Mouse (Mus musculus): ENCODE measurements around the gene Pip5k1a.
"Not testable (repeated sequence)": the region's sequence is repeated elsewhere in the genome, so short reads cannot be mapped to it uniquely, and the experiment has no call there.

Pip5k1a gene

DNA sequence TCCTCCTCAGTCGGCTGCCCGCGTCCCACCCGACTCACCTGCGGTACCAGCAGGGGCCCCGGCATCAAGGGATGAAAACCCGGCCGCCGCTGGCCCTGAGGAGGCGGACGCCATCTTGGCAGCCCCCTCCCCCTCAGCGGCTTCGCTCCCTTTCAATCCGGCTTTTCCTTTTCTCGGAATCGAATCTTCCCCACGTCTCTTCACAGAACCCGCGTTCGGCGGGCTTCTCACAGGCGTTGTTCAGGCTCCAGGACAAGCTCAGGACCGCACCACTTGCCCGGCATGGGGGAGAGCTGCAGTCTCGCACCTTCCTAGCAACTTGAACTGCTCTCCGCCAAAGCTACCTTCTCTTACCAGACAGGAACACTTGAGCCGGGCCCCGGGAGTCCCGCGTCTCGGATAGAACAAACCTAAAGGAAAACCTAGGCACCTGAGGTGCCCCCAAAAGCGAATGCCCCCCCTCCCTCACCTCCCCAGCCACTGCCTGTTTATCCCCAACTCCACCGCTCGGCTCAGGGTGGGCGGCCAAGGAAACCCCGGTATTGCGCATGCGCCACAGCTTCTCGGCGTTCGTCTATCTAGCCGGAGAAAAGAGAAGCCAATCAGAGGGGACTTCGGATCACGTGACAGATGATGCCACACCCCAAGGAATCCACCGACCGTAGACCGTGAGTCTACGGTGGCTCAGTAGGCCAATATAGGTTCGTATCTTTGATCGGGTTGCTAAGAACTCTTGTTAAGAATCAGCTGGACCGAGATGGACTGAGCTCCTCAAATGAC is at the start of gene Pip5k1a:
Pip5k1a (minus strand) TSS at position 593 of the 780 bp plus-strand sequence.
- DNase-seq (ENCODE audit: low spot score in 2 of 2) = peak; percentile 95 to 96

DNA sequence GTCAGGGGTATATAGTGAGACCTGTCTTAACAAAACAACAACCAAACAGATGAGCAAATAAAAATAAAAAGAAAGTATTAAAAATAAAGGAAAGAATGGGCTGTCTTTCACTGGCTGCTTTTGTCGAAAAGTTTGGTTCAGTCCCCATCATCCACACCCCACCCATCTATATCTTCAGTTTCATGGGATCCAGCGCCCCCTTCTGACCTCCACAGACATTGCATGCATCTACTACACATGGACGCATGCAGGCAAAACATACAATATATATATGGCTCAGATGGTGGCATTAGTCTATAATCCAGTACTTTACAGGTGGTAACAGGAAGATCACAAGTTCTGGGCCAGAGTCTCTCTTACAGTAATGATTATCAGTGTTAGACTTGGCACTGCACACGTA is 47.1 kb upstream of the Pip5k1a start:
- DNase-seq (ENCODE audit: low spot score in 2 of 2) = peak; percentile 63 to 78

DNA sequence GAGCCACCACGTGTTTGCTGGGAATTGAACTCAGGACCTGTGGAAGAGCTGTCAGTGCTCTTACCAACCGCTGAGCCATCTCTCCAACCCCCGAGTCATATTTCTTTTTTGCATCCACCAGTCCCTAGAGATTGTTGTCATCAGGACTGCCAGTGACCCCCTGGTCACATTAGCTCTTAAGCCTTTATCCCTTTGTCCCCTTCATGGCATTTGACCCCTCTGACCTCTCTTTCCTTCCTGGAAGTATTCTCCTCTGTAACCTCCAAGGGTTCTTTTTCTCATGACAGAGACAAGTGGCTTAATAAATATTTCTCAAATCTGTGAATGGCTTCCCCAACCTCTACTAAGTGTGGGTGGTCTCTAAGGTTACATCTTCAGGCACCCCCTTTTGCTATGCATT is 41.2 kb upstream of the Pip5k1a start:
- no peak for DNase-seq (ENCODE audit: low spot score in 2 of 2)

DNA sequence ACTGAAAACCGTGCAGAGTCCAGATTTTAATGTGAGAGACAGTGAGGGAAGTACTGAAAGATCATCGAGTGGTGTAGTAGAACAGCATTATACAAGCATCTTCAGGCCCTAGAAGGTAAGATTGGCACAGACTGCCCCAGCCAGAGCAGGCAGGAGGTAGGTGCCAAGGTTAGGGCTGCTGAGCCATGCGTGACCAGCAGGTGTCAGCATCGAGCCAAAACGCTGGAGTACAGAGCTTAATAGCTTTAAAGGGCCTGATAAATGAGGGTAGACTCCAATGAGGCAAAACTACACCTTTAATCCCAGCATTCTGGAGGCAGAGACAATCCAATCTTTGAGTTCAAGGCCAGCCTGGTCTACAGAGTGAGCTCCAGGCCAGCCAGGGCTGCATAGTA is 35.9 kb upstream of the Pip5k1a start:
- peak; percentile 84 to 90 for DNase-seq (ENCODE audit: low spot score in 2 of 2)

- DNase-seq (ENCODE audit: low spot score in 2 of 2) = peak; percentile 60 to 67
These were observed 35.4 kb upstream of the Pip5k1a start, which contains the start of gene Tnfaip8l2 for GRCm38 (mm10) chr3:95141952-95142616. Tnfaip8l2 (minus strand) TSS chr3:95142360.

DNA sequence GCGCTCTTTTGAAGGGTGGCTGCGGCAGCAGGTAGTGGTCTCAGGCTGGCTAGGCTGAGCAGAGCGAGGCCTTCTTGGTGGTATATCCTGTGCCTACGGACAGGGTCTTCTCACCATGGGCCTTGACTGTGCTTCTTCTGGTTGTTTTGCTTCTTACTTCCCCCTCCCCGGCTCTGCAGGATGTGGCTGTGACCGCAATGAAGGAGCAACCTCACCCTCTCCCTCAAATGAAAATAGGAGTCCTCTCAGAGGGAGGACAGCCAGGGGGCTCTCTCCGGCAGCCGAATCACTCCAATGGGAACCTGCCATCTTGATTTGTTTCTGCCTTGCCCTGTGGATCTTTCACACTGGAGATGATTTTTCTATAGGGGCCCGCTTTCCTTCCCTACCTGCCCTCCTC is 34.7 kb upstream of the Pip5k1a start:
- peak; percentile 65 to 75 for DNase-seq (ENCODE audit: low spot score in 2 of 2)

DNA sequence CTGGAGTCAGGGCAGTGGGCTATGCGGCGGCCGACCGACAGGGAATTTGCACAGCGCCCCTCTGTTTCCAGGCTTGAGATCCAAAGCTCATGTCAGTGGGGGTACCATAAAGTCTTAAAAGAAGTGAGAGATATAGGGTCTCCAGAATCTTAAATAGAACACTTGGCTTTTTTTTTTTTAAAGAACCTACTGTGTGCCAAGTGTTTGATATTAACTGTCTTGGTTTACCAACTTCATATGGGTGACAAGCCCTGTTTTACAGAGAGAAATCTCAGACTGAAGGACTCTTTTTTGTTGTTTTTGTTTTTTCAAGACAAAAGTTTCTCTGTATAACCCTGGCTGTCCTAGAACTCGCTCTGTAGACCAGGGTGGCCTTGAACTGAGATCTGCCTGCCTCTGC is 34.1 kb upstream of the Pip5k1a start:
- DNase-seq (ENCODE audit: low spot score in 2 of 2) = no peak

- DNase-seq (ENCODE audit: low spot score in 2 of 2) = peak in 1 of 2 experiments; percentile 34
These were observed 33.5 kb upstream of the Pip5k1a start for GRCm38 (mm10) chr3:95140289-95140595.

- DNase-seq (ENCODE audit: low spot score in 2 of 2) = no peak
These were observed 33.0 kb upstream of the Pip5k1a start for GRCm38 (mm10) chr3:95139586-95140288.

GRCm38 (mm10) chr3:95136336-95136735 is 29.6 kb upstream of the Pip5k1a start:
- DNase-seq (ENCODE audit: low spot score in 2 of 2) = peak in 1 of 2 experiments; percentile 53

GRCm38 (mm10) chr3:95135433-95136052 is 28.8 kb upstream of the Pip5k1a start:
- peak; percentile 74 to 78 for DNase-seq (ENCODE audit: low spot score in 2 of 2)

GRCm38 (mm10) chr3:95135023-95135422 is 28.3 kb upstream of the Pip5k1a start:
- DNase-seq (ENCODE audit: low spot score in 2 of 2) = peak in 1 of 2 experiments; percentile 16

- DNase-seq (ENCODE audit: low spot score in 2 of 2) = not testable (repeated sequence)
These were observed 27.4 kb upstream of the Pip5k1a start for GRCm38 (mm10) chr3:95134133-95134532.

GRCm38 (mm10) chr3:95133680-95134101 is 27.0 kb upstream of the Pip5k1a start, which contains the start of the genes Scnm1 and Lysmd1:
Scnm1 (minus strand) TSS chr3:95134011.
Lysmd1 (plus strand) TSS chr3:95134088.
- DNase-seq (ENCODE audit: low spot score in 2 of 2) = peak; percentile 87 to 91

- DNase-seq (ENCODE audit: low spot score in 2 of 2) = no peak
These were observed 26.4 kb upstream of the Pip5k1a start for GRCm38 (mm10) chr3:95133176-95133575.

DNA sequence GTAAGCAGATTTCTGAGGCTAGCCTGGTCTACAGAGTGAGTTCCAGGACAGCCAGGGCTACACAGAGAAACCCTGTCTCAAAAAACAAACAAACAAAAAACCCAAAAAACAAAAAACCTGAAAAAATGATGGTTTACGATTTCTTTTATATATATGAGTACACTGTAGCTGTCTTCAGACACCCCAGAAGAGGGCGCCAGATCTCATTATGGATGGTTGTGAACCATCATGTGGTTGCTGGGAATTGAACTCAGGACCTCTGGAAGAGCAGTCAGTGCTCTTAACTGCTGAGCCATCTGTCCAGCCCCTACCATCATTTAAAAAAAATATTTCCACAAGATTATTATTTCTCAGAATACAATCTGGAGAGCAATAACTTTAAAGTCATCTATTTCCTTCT is 25.7 kb upstream of the Pip5k1a start:
- DNase-seq (ENCODE audit: low spot score in 2 of 2) = not testable (repeated sequence)

DNA sequence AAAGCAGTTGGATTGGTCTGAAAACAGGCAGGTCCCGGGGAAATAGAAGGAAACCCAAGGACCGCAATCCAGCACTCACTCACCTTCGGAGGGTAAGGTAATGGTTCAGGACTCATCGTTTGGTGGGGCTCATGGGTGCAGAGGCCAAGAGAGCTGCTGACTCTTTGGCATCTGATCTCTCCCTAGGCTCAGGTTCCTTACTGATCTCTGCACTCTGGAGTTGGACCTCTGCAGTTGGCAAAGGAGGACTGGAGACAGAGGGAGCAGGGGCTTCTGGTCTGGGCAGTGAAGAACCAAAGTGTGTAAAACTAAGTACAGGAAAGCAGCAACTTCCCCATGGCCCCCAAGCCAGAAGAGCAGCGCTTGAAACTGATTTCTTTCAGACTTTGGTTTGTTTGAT is 23.4 kb upstream of the Pip5k1a start:
- no peak for DNase-seq (ENCODE audit: low spot score in 2 of 2)

- no peak for DNase-seq (ENCODE audit: low spot score in 2 of 2)
These were observed 22.5 kb upstream of the Pip5k1a start for GRCm38 (mm10) chr3:95129226-95129651.

- no peak for DNase-seq (ENCODE audit: low spot score in 2 of 2)
These were observed 18.2 kb upstream of the Pip5k1a start for GRCm38 (mm10) chr3:95124972-95125371.

GRCm38 (mm10) chr3:95124246-95124645 is 17.5 kb upstream of the Pip5k1a start, which contains the start of gene Tmod4:
Tmod4 (plus strand) TSS chr3:95124476.
- DNase-seq (ENCODE audit: low spot score in 2 of 2) = no peak

- DNase-seq (ENCODE audit: low spot score in 2 of 2) = no peak
These were observed 14.8 kb upstream of the Pip5k1a start for GRCm38 (mm10) chr3:95121580-95121979.

GRCm38 (mm10) chr3:95117751-95118150 is 11.0 kb upstream of the Pip5k1a start:
- DNase-seq (ENCODE audit: low spot score in 2 of 2) = no peak

Measured in natural killer cell, adult 2 months (primary cell).